Mouse (Mus musculus) layer of hippocampus, adult 9-11 months (tissue): ENCODE measurements at regions not wholly inside any gene's neighbourhood (a gene's known extent, or its start where the extent isn't known, plus 50 kb on each side); places are given as distances from the start of the nearest gene placed in this dataset.
A peak's percentile ranks its signal among the peaks of the same experiment; 100 is the strongest.
"Not testable (repeated sequence)": the region's sequence is repeated elsewhere in the genome, so short reads cannot be mapped to it uniquely, and the experiment has no call there.

Experiments
- DNase-seq: peaks from one replicate; pipeline ENCODE4 v3.0.0; 2022

DNA sequence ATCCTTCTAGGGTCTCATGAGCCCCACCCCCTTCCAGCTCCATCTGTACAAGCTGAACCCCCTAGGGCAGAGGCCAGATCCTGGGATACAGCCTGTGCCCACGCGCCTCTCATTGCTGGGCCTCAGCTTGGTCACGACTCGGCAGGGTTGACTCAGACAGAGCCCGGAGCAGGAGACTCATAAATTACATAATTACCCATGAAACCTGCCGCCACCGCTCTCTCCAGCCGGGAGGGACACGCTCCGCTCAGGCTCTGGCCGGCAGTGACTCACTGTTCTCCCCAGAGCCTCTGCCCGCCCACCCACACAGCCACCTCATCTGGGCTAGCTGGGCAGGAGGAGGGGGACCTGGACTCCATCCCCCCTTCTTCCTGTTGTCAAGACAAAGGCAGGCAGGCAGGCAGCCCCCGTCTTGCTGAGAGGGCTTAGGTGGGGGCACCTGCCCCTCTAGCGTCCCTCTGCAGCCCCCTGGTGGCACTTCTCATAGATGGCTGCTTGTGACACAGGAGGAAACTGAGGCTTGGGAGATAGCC is 149.6 kb upstream of the Rtl1 start:
- DNase-seq = peak; percentile 72

DNA sequence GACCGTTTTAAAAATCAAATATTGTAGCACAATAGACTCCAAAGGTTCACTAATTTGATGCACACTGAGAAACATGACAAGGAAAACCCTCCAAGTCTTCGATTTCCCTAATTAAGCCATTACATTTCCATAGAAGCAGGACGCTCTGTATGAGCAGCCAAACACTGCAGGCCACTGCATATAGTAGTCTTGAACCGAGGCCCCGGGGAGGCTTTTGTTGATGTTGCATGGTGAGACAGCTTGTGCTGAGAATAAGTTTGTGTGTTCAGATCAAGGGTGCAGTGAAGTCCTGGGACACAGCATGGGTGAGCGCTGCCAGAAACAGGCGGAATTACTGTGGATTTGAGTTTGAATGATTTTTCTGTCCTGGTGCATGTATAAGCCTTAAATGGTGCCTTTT is 154.9 kb upstream of the Rtl1 start:
- DNase-seq = no peak

DNA sequence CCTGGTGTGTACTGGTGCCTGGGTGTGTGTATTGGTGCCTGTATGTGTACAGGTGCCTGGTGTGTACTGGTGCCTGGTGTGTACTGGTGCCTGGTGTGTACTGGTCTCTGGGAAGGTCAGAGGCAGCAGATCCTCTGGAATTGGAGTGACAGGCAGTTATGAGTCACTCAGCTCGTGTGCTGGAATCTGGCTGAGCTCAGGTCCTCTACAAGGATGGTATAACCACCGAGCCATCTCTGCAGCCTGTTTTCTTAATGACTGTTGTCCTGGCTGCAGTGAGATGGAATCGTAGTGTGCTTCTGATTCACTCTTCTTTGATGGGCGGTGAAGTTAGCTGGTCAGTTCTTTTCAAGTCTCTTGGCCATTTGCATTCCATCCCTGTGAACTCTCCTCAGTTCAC is 164.2 kb upstream of the Rtl1 start:
- DNase-seq = no peak

DNA sequence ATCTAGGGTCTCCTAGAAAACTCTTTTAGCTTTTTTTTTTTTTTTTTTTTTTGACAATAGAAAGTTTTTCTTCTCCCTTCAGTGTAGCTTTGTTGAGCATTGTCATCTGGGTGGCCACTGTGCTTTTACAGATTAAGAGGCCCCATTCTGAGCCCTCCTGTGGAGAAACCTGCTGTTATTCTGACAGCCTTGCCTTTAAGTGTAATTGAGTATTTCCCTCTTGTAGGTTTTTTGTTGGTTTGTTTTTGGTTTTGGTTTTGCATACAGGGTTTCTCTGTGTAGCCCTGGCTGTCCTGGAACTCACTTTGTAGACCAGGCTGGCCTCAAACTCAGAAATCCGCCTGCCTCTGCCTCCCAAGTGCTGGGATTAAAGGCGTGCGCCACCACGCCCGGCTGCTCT is 166.5 kb upstream of the Rtl1 start:
- not testable (repeated sequence) for DNase-seq

DNA sequence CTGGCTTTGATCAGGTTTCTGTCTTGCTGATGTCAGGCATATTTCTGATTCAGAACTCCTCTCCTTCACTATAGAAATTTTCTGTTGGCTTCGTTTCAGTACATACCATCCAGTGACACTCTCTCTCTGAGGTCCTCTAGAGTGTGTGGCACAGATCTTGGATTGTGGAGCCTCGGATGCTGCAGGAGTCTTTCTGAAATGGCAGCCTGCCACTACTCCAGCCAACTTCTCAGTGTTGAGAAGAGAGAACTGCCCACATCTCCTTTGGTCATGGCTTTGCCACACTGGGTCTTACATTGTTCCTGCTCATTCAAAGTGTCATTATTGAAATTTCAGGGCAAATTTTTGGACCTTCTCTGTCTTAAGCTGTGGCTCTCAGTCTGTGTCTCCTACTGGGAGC is 172.4 kb upstream of the Rtl1 start:
- no peak for DNase-seq

DNA sequence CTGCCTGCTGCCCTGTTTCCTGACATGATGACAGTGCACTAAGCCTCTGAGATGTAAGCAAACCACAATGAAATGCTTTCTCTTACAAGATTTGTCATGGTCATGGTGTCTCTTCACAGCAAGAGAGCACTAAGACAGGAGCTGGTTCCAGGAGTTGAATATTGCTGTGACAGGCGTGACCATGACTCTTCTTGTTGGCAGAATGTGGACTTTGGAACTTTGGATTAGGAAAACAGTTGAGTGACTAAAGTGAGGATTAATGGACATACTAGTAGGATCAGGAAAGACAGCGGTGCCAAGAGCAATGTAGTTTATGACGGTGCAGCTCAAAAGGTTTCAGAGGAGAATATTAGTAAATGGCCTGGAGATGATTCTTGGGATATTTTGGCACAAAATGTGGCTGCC is 173.8 kb upstream of the Rtl1 start:
- no peak for DNase-seq

DNA sequence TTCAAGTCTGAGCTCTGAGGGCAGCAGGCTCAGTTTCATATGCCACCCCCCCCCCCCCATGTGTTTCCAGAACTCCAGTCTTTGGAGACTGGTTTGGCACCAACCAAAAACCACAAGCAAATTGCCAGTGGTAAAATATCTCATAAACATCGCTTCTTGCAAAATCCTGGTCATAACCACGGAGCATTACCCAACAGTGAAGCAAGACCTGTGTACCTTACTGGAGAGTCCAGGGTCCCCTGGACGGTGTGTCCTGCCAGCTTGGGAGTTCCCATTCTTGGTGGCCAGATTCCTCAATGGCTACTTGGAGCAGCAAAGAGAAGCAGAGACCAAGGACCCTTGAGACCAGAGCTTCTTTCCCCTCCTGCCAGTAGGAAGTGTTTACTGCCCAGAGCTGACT is 198.7 kb upstream of the Rtl1 start:
- no peak for DNase-seq

DNA sequence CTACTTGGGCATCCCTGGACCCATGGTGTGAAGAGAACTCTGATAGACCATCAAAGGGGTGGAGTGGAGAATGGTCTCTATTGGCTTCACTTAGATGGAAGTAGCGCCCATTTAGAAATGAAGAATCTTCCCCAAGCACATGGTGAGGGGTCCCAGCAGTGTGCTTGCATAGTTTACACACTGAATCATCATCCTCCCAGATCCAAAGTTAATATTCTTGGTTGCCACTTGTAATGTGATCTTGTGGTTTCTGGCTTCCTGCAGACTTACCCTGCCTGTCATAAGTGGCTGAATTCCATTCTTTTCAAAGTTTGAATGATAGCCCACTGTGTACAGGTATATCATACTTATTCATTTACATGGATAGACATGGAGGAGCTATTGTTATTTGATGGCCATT is 199.3 kb upstream of the Rtl1 start:
- DNase-seq = no peak

DNA sequence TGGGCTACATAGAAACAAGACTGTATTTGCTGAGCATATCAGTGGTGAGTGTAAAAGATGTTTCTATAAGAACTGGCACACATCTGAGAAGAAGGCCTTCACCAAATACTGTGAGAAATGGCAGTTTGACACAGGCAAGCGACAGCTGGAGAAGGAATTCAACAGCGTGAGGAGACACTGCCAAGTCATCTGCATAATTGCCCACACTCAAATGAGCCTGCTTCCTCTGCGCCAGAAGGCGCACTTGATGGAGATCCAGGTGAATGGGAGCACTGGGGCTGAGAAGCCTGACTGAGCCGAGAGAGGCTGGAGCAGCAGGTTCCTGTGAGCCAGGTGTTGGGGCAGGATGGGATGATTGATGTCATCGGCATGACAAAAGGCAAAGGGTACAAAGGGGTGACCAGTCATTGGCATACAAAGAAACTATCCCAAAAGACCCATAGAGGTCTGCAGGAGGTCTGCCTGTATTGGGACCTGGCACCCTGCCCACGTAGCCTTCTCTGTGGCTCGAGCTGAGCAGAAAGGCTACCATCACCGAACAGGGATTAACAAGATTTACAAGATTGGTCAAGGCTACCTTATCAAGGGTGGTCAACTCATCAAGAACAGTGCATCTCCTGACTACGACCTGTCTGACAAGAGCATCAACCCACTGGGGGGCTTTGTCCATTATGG is 227.2 kb upstream of the Rtl1 start:
- DNase-seq = peak; percentile 33

DNA sequence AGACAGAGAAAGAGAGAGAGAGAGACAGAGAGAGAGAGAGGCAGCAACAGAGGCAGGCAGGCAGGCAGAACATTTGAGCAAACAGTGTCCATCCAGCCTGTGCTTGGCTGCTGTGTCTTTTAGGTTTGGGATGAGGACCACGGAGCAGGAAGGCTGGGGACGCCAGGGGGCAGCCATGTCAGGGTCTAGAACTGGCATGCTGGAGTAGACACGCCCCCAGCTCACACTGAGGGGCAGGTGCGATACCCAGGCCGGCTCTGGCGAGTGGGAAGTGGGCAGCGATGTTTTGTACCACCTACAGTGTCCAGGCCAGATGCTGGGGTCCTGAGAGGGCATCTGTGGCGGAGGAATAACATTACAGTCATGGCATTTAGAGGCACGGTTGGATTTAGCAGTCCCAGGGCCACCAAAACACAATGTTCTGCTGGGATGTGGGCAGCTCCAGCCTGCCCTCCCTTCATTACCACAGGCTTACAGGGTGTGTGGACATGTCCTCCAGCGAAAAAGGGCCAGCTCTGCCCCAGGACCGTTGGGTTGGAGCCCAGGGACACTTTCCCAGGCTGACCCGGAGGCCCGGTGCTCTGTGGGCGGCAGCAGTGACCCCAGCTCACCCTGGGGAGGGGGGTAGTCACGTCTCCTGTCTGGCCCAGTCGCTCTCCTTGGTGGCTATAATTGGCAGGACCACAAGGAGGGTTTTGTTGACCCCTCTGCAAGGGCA is 230.3 kb upstream of the Rtl1 start:
- DNase-seq = no peak

DNA sequence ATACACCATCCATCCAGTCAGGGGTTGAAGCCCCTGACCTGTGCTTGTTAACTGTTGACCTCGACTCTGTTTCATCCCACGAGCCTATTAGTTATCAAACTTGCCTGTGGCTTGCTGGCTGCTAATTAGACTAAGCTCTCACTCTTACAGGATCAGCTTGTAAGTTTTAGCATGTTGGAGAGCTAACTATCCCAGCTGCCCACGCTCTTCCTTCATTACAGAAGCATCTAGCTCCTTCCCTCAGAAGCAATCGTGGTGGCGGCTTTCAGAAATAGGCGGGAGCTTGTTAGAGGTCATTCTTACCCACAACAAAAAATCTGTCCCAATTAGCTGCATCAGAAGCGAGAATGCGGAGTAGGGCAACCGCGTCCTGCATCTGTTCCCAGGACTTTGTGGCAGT is 232.8 kb upstream of the Rtl1 start:
- DNase-seq = no peak

DNA sequence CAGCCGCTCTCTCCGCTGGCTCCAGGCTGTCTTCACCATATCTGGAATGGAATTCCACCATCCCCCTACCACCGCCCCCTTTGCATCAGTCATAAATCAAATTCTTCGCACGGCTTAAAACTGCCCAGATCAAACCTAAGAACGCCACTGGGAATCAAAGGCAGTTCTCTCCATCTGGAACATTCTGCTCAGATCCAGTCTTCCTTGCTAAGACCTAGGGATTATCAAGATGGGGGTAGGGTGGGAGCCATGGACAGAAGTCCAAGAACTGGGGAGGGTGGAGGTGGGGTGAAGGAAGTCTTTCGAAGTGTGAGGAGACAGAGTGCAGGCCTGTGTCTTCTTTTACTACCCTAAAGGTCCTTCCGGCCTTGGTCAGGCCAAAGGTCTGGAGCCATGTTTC is 236.4 kb upstream of the Rtl1 start:
- DNase-seq = no peak

DNA sequence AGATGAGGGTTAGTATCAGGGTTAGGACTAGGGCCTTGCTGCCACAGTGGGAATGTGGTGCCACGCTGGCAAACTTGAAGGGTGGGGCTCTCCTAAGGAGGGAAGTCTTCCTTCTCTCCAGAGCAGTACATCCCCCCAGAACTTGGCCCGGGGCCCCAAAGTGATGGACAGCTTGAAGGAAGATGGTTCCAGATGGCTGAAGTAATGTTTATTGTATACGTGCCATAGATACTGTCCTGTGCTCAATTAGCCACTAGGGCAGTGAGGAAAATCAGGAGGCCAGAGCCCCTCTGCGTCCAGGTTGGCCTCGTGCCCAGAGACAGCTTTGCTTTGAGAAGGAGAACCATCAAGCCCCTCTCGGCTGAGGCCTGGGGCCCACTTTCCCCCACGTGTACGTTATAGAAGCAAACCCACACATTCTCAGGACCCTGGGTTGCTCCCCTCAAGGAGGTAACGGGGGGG is 239.0 kb upstream of the Rtl1 start:
- DNase-seq = no peak

DNA sequence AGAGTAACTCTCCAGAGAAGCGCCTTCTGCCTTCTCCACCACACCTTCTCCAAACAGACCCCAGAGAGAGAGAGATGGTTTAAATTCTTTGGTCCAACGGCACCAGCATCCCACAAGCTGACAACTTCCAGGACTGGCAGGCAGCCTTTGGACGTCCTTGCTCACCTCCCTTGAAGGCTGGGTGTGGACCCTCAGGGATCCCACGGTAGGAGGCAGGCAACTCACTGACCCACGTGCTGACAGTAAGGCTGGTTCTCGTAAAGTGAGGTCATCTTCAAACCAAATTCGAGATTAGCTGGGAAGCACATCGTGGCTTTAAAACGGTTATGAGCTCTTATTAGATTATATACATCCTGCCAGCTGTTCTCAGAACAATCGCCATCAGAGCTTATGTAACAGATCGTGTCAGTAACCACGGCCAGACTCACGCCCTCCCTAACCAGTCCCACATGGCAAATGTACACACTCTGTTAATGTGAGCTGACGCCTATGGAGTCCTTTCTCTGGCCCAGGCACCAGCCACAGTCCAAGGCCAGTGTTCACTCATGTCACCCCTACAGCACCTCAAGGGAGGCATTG is 239.9 kb upstream of the Rtl1 start:
- DNase-seq = no peak

DNA sequence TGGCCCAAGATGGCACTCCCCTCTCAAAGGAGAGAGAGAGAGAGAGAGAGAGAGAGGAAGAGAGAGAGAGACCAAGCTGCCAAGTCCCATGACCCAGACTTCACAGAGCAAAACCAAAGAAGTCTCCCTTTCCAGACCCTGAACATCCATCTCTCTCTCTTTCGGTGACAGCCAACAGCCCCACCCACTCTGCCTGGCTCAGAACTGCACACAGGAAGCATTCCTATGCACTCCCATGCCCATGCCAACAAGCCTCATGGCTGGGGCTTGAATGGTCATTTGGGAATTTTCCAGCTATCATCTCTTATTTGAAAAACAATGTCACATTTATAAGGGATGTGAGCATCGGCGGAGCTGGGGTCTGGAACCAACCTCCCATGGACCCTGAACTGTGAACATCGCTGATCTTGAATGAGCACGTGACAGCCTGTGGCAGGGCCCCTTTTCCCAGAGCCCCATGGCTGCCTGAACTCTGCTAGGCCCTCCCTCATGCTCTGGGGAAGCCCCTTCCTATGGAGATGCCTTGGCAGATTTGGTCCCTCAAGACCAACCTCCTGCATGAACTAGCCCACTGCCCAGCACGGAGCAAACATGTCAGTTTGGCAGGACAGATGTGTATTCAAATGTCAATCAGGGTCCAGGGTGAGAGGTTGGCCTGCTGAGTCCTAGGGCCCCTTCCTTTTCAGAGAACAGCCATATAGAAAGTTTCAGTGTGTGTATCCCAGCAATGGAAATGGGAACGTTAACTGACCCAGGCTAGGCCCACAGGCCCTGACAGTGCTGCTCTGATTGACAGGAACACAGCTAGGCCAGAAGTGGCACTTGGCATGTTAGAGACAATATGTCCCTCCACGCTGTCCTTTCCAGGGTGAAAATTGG is 244.8 kb upstream of the Rtl1 start:
- no peak for DNase-seq

DNA sequence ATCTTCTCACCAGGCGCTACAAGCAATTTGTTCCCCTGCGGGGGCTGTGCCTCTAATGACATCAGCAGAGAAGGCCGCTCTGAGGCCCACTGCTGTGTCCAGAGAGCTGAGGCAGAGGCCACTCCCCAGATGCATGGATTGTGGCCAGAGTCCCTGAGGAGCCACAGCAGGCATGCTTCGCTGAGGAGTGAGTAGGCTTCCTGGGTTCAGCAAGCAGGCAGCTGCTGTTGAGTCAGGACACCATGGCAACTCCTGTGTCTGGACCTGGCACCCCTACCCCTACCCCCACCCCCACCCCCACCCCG is 245.4 kb upstream of the Rtl1 start:
- DNase-seq = no peak

DNA sequence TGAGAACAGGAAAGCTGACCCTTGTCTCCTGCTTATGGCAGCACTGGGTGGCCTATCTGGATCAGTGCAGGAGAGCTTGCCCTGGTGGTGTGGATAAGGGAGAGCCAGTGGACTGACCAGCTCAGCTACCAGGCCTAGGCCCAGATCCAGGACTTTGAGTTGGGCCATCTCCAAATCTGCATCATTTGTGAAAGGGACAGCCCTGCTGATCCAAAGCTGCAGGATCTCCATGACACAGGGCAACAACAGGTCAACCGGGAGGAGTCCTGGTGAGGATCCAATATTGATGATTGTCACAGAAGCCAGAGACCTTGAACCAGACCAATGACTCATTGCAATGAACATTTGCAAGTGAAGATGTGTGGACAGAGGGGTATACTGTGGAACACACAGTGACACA is 256.2 kb upstream of the Rtl1 start:
- no peak for DNase-seq

DNA sequence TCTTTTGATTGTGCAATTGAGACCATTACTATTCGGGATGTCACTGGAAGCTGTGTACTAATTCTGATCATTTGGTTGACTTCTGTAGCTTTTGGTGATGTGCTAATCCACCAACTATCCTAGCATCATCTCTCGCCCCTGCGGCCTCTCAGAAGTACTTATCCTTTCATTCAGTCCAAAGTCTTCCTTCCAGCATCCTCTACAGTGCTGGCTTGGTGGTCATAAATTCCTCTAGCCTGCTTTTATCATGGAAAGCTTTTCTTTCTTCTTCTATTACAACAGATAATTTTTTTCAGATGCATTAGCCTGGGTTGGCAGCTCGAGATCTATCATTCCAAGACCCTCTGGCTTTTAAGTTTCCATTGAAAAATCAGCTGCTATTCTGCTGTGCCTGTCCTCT is 257.6 kb upstream of the Rtl1 start:
- no peak for DNase-seq

DNA sequence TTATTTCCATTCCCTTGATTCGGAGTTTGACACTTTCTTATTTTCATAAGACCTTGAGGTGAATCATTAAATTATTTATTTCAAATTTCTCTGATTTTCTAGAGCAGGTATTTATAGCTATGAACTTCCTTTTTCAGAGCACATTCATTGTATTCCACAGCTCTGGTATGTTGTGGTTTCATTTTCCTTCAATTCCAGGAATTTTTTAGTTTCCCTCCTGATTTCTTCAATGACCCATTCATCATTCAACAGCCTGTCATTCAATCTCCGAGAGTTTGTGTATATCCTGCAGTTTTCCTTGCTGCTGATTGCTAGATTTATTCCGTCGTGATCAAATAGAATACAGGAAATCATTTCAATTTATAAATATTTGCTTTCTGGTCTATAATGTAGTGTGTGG is 264.7 kb upstream of the Rtl1 start:
- no peak for DNase-seq

DNA sequence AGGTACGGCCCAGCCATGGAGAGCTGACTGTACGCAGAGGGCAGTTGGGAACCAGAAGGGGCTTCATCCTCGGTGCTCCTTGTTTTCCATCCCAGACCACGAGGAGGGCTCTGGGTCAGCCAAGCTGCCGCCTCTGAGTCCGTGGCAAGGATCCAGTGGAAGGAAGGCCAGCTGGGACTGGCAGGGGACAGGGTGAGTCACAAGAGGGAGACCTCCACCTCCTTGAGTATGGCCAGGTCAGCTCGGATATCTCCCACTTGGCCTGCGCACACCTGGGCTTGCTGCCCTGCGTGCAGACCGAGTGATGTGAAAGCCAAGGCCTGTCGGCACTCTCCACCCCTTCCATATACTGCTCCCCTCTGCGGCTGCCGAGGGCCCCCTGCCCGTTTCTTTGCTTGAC is 270.9 kb upstream of the Rtl1 start:
- no peak for DNase-seq

DNA sequence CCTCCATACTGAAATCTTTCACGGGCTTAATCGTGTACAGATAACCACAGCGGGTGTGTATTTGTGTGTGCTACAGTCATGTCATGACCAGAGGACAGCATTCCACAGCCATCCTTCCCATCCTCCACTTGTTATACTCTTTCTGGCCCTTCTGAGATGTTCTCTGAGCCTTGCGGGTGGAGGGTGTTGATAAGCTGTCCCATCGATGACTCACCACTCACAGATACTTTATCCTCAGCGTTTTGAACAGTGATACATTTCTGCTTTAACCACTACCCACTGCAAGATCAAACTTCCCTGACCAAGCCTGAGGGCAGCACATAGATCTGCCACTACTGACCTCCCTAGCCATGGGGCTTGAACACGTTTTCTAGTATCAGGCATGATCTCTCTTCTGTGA is 274.3 kb upstream of the Rtl1 start:
- DNase-seq = no peak

DNA sequence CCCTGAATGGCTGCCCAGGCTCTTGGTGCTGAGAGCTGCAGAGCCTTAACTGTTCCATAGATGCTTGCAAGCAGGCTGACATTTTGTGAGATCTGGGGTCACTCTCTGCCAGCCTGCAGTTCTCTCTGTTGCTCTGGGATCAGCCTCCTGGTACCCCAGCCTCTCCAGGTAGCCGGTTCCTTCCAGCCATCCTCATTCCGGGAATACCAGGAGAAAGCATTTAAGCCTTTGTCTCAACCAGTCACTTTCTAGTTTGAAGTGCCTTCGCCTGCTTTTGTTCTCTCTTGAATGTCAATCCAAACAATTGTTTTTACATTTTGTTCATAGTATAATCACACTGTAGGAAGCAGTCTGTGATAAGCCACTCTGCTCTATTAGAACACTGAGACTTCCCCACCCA is 281.0 kb upstream of the Rtl1 start:
- no peak for DNase-seq

DNA sequence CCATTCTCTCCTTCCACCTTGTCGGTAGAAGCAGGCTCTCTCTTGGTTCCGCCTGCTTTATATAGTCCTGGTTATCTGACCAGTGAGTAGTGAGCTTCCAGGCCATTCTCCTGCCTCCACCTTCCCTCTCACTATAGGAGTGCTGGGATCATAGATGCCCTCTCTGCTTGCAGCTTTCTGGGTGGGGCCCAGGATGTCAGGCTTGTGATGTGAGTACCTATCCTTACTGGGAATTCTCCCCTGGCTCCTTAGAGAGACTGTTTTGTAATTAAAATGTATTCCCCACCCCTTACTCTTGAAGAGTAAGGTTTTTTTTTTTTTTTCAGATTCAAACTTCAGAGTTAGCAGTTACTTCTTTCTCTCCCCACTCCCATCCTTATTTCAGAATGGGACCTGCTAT is 291.1 kb upstream of the Rtl1 start:
- DNase-seq = no peak

DNA sequence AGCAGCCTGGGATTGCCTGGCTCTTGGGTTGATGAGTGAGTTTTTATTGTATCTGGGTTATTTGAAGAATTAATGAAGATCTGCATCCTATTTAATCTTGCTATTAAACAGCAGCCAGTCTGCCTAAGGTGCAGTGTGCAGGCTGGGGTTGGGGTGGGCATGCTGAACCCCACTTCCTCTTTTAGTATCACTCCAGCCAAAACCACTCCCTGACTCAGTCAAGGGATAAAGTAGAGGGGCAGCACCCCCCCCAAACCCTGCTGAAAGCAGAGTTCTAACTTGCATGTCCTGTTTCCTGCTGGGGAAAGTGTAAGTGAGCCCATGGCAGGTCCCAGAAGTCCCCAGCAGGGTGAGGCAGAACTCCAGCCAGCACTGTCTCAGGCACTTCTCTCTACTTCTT is 292.7 kb upstream of the Rtl1 start:
- DNase-seq = no peak
